Mouse (Mus musculus) liver, adult 2 months (tissue): ENCODE measurements at regions not wholly inside any gene's neighbourhood (a gene's known extent, or its start where the extent isn't known, plus 50 kb on each side); places are given as distances from the start of the nearest gene placed in this dataset.

ENCODE experiments used
- DNase-seq: peaks from one replicate; pipeline ENCODE4 v3.0.0-alpha.2; 2011; ENCODE audit warnings: low read depth, low spot score; ENCODE audit errors: extremely low read depth
- H3K27ac ChIP-seq: fragments of 200-500 bp; replicated peaks from 2 replicates; pipeline ENCODE4 v1.5.1; 2012; ENCODE audit warnings: low read depth, mild to moderate bottlenecking, control low read depth, inconsistent platforms, low read length; ENCODE audit not compliant: insufficient read depth
- H3K27me3 ChIP-seq: fragments of 200-500 bp; 2 replicates; pipeline ENCODE4 v1.6.1; 2012; ENCODE audit warnings: mild to moderate bottlenecking, moderate library complexity, low read length, inconsistent platforms; ENCODE audit not compliant: control insufficient read depth, insufficient read depth
- H3K36me3 ChIP-seq: fragments of 200-500 bp; 2 replicates; pipeline ENCODE4 v1.6.1; 2012; ENCODE audit warnings: low read length, inconsistent platforms; ENCODE audit not compliant: control insufficient read depth, insufficient read depth
- H3K4me1 ChIP-seq: fragments of 200-500 bp; 2 replicates; pipeline ENCODE4 v1.6.1; 2011; ENCODE audit warnings: low read length; ENCODE audit not compliant: control insufficient read depth, insufficient read depth
- H3K4me3 ChIP-seq: fragments of 200-500 bp; 2 replicates; pipeline ENCODE4 v1.5.1; 2011; ENCODE audit warnings: low read depth, mild to moderate bottlenecking, control low read depth, low read length, moderate library complexity; ENCODE audit not compliant: insufficient read depth
- H3K79me2 ChIP-seq: fragments of 200-500 bp; 2 replicates; pipeline ENCODE4 v1.6.1; 2012; ENCODE audit warnings: inconsistent platforms, mild to moderate bottlenecking, low read length, moderate library complexity; ENCODE audit not compliant: control insufficient read depth, insufficient read depth
- H3K9ac ChIP-seq: fragments of 200-500 bp; 2 replicates; pipeline ENCODE4 v1.6.1; 2012; ENCODE audit warnings: low read depth, mild to moderate bottlenecking, control low read depth, inconsistent platforms, low read length
- CTCF ChIP-seq: fragments of 200-500 bp; IDR thresholded peaks from 2 replicates; pipeline ENCODE4 v1.5.1; 2011; ENCODE audit warnings: low read depth, low read length, control low read depth
- POLR2A ChIP-seq: fragments of 200-500 bp; IDR thresholded peaks from 2 replicates; pipeline ENCODE4 v1.6.1; 2011; ENCODE audit warnings: low read length, control low read depth; ENCODE audit not compliant: insufficient read depth; ENCODE audit errors: extremely low read depth
- WGBS: fragments of 180-500 bp; shearing (Covaris S2); methylation state at CpG from one replicate; pipeline ENCODE4 v1.1.7; 2018; 5-methylcytosine and 5-hydroxymethylcytosine counted together

DNA sequence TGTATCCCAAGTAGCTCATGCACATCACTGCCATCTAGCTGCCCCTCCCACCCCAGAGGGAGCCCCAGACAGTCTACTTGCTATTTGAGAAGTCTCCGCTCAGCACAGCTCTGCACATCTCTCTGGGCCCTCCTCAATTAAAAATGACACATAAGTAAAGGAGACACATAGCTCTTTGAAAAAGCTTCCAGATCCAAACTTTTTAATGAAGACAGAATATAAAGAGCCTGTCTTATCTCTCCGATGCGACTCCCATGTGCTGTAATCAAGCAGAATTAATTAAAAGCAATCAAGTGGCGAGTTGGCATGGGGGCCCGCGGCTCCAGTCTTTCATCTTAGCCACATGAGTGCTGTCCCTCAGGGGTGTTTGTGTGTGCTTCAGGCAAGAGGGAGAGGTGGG lies 144.6 kb upstream of the Gjb5 start:
- no peak for DNase-seq
- TF ChIP-seq CTCF (no peak), POLR2A (no peak)
- Histone ChIP-seq H3K4me1 (no peaks in the 10 kb centered on the region), H3K9ac (no peak overlapping the region), H3K36me3 (no peaks in the 10 kb centered on the region), H3K4me3 (no peak overlapping the region), H3K79me2 (no peaks in the 10 kb centered on the region), H3K27ac (no peak overlapping the region), H3K27me3 (no peaks in the 10 kb centered on the region)
- WGBS = 91% methylated on average over 6 of the region's 6 CpGs

DNA sequence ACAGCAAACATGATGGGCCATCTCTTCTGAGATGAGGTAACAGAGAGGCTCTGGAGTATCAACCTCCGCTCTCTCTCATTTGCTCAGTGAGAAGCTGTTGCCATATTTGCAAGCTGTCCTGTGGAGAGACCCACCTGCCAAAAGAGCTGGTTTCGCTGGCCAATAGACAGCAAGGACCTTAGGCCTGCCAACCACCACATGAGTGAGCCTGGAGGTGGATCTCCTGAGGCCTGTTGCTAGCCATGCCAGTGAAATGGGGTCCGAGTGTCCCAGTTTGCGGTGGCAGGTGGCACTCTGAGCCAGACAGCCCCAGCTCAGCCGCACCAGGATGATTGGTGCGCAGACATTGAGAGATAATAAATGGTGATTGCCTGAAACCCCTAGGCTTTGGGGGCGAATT lies 143.9 kb upstream of the Gjb5 start:
- Histone ChIP-seq H3K4me1 (no peaks in the 10 kb centered on the region), H3K27ac (no peak overlapping the region), H3K9ac (no peak overlapping the region), H3K36me3 (no peaks in the 10 kb centered on the region), H3K27me3 (no peaks in the 10 kb centered on the region), H3K4me3 (no peak overlapping the region), H3K79me2 (no peaks in the 10 kb centered on the region)
- 81% methylated on average over 7 of the region's 7 CpGs for WGBS
- no peak for DNase-seq
- TF ChIP-seq CTCF (no peak), POLR2A (no peak)

DNA sequence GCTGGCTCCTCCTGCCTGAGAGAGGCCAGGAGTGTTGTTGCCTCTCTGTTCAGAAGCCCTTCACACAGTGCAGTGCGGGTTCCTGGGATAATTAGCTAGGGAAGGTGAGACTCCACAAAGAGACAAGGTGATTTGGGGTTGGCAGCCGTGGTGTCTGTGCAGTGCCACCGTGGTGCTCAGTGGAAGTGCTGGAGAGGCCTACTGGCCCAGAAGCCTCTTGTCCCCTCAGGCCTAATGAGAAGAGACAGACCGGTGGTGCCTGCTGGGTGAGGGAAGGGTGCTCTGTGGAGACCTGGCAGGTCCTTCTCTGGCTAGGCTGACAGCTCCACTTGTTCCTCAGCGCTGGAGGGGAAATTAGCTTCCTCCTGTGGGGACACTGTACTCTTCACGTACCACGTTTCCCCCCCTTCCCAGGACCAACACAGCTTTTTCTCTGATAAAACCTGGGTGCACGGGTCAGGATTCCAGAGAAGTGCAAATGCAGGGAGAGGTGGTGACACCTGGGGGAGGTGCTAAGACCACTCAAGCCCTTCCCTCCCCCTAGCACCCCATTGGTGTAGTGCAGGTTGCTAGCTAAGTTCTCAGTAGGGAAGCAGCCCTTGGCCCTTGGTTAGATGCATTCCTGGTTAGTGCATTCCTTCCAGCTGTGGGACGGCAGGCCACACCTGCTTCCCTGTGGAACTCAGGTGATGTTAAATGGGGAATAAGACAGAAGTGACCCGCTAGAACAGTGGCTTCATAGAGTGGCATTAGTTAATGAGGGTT lies 129.2 kb upstream of the Gjb5 start:
- H3K79me2 ChIP-seq = no peaks in the 10 kb centered on the region
- no peak overlapping the region for H3K27ac ChIP-seq
- TF ChIP-seq CTCF (no peak), POLR2A (no peak)
- H3K27me3 ChIP-seq = no peaks in the 10 kb centered on the region
- DNase-seq = no peak
- no peak overlapping the region for H3K4me3 ChIP-seq
- 28% methylated on average over 10 of the region's 10 CpGs for WGBS
- no peaks in the 10 kb centered on the region for H3K36me3 ChIP-seq
- H3K4me1 ChIP-seq = no peaks in the 10 kb centered on the region
- H3K9ac ChIP-seq = no peak overlapping the region

DNA sequence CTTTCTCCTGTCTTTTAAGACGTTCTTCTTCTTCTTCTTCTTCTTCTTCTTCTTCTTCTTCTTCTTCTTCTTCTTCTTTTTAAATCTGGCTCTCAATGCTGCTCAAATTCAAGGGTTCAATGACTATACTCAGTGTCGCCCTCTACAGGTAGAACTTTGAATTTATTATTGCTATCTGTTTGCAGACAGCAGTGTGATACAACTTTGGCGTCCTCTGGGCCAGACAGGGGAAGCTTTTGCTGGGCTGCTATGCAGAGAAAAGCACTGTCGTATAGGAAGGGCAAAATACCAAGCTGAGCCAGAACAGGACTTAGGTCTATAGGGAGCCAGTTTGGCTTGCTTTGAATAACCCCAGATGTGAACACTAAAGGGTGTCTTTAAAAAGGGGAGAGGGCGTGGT lies 127.3 kb upstream of the Gjb5 start:
- Histone ChIP-seq H3K27me3 (no peaks in the 10 kb centered on the region), H3K36me3 (no peaks in the 10 kb centered on the region), H3K27ac (no peak overlapping the region), H3K4me3 (no peak overlapping the region), H3K79me2 (no peaks in the 10 kb centered on the region), H3K9ac (no peak overlapping the region), H3K4me1 (no peaks in the 10 kb centered on the region)
- no peak for DNase-seq
- WGBS = 69% methylated on average over 5 of the region's 5 CpGs
- no peak for TF ChIP-seq CTCF
- TF ChIP-seq POLR2A = no peak

DNA sequence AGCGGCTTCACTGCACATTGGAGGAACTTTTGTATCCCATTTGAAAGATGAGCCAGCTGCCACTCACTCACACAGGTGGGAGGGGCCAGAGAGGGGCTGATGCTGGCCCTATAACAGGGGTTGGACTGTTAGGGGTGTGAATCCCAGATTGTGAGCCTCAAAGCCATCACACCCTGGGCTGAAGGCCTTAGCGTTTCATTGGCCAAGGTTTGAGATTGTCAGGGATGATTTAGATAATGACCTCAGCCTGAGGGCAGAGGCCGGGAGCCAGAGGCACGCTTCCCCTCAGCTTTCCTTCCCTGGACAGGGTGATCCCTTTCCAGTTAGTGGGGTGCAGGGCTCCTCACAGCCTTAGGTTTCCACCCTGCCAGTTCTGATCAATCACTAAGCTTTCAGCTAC lies 124.5 kb upstream of the Gjb5 start:
- Histone ChIP-seq H3K79me2 (no peaks in the 10 kb centered on the region), H3K36me3 (no peaks in the 10 kb centered on the region), H3K27me3 (no peaks in the 10 kb centered on the region), H3K4me1 (no peaks in the 10 kb centered on the region), H3K27ac (no peak overlapping the region), H3K9ac (no peak overlapping the region), H3K4me3 (no peak overlapping the region)
- WGBS = 62% methylated on average over 4 of the region's 4 CpGs
- DNase-seq = no peak
- no peak for TF ChIP-seq CTCF
- no peak for TF ChIP-seq POLR2A

DNA sequence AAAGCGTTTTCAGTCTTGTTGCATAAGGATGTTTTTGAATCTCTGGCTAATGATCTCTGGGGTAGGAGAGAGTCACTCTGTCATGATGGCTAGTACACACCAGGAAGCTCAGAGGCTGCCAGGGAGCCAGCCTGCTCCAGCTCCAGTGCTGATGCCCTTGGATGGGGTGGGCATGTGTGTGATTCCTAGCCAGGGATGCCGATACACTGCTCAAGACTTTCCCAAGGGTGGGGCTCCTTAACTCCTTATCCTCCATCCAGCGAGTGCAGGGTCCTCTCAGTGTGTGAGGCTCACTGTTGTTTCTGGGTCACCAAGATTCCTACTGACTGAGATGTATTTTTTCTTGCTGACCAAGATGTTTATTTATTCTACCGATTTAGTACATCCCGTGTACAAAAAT lies 122.4 kb upstream of the Gjb5 start:
- Histone ChIP-seq H3K27me3 (no peaks in the 10 kb centered on the region), H3K36me3 (no peaks in the 10 kb centered on the region), H3K4me1 (no peaks in the 10 kb centered on the region), H3K27ac (no peak overlapping the region), H3K4me3 (no peak overlapping the region), H3K79me2 (no peaks in the 10 kb centered on the region), H3K9ac (no peak overlapping the region)
- WGBS = 72% methylated on average over 5 of the region's 5 CpGs
- TF ChIP-seq POLR2A (no peak), CTCF (no peak)
- no peak for DNase-seq
